ENCODE assay signal across 16 mouse cellular contexts in the genomic region with DNA sequence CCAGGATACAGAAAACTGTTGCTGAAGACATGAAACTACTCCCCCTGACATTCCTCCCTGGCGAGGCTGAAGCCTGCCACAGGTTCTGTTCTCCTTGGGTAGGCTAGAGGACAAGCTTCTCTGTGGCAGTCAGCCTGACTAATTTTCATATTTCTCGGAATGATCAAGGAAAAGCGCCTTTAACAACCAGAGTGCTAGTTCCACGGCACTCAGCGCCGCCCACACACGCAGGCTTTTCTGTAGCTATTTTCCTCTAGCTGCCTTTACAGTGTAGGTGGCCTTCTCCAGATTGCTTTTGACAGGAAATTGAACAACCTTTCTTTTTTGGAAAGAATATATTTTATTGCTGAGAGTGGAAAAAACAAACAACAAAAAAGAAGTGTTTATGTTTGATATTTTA.
DNase-seq lines count a peak whose midpoint lies in the region; ATAC-seq and TF ChIP-seq lines count a peak whose summit lies in the region.
"Had no signal": no experiment of that assay in that cellular context is flagged by ENCODE, and none has a peak within 500 bp of the region (broad histone marks: within the 10 kb centered on the region; RNA-seq: fewer than 3 reads in every experiment).

No protein-coding gene starts in this region.

- DNase-seq in heart, postnatal 14 days, result no peak
- no peak for DNase-seq in G1E (ENCODE audit: low spot score)
- DNase-seq in left cerebral cortex, postnatal 14 days (ENCODE audit: low spot score in 2 of 2), result peak; percentile 81
- no peak for DNase-seq in urinary bladder, postnatal 4 days (ENCODE audit: low spot score in 2 of 2)
- no peak for DNase-seq in yolk sac, embryonic 10.5 days (ENCODE audit: low spot score)
- DNase-seq in cerebellum, adult 11-12 months, result no peak
- DNase-seq: cerebellum, adult 9-10 months; heart, adult 11 months; thymus, postnatal 14 days had no signal

- H3K4me2 ChIP-seq in heart, embryonic 13.5 days, result no peak overlapping the region
- H3K4me2 ChIP-seq: hindbrain, embryonic 14.5 days; liver, embryonic 15.5 days; neural tube, embryonic 13.5 days had no signal

- no peaks in the 10 kb centered on the region for H3K27me3 ChIP-seq in heart, embryonic 13.5 days (replicated peaks)
- H3K27me3 ChIP-seq in G1E (ENCODE audit: insufficient read depth, low read length), result no peaks in the 10 kb centered on the region
- H3K27me3 ChIP-seq: liver, embryonic 15.5 days; neural tube, embryonic 13.5 days; Patski had no signal

- ATAC-seq in heart, embryonic 13.5 days (ENCODE audit: extremely low read depth, insufficient number of reproducible peaks, low FRiP score, low TSS enrichment), result no peak
- no peak for ATAC-seq in G1E (ENCODE audit: extremely low read depth, insufficient number of reproducible peaks, low FRiP score, poor library complexity, severe bottlenecking)
- ATAC-seq in inflammation-experienced regulatory T-cells, adult 6 months, result peak; percentile 57
- ATAC-seq: Patski had no signal

- peaks cover 83% of the 10 kb centered on the region for H3K4me1 ChIP-seq in heart, embryonic 13.5 days
- H3K4me1 ChIP-seq in G1E (ENCODE audit: insufficient read depth, low read depth, low read length), result peaks cover 88% of the 10 kb centered on the region

- H3K4me3 ChIP-seq in heart, embryonic 13.5 days, result no peak overlapping the region
- peak overlapping the region; percentile 43; the same call in 1 of the 2 replicates for H3K4me3 ChIP-seq in G1E (ENCODE audit: low read depth, low read length)
- H3K4me3 ChIP-seq: liver, embryonic 15.5 days; midbrain, embryonic 10.5 days; neural tube, embryonic 13.5 days had no signal

- H3K9me3 ChIP-seq in heart, embryonic 13.5 days, result no peaks in the 10 kb centered on the region
- no peaks in the 10 kb centered on the region for H3K9me3 ChIP-seq in G1E (replicated peaks)
- H3K9me3 ChIP-seq: liver, embryonic 15.5 days; midbrain, embryonic 10.5 days; neural tube, embryonic 13.5 days had no signal

- no peak for TF ChIP-seq CTCF in G1E (IDR thresholded peaks at IDR 0.05; ENCODE audit: low read depth, low read length)

- H3K27ac ChIP-seq in heart, embryonic 13.5 days (replicated peaks), result no peak overlapping the region
- H3K27ac ChIP-seq: hindbrain, embryonic 14.5 days; liver, embryonic 15.5 days; midbrain, embryonic 10.5 days; neural tube, embryonic 13.5 days had no signal

- intact Hi-C loops in heart, postnatal 14 days (cut with DNase I), result no loop called here
- intact Hi-C loops in left cerebral cortex, postnatal 14 days (cut with DNase I), result no loop called here

- peaks cover 9% of the 10 kb centered on the region for H3K36me3 ChIP-seq in heart, embryonic 13.5 days
- H3K36me3 ChIP-seq in G1E (replicated peaks), result peaks cover 76% of the 10 kb centered on the region
- H3K36me3 ChIP-seq: liver, embryonic 15.5 days; neural tube, embryonic 13.5 days had no signal

- 57% methylated on average over 7 of the region's 7 CpGs for WGBS in heart, embryonic 13.5 days

- H3K9ac ChIP-seq in heart, embryonic 13.5 days, result 0 out of 2 replicates have a peak overlapping the region, but pooled peaks have one; percentile 47
- H3K9ac ChIP-seq: hindbrain, embryonic 14.5 days; liver, embryonic 15.5 days; neural tube, embryonic 13.5 days had no signal

Comparison
In these comparisons a context has a peak if more than half of its experiments do, and no peak if none do; other contexts are left out.
1. DNase-seq: peak in left cerebral cortex, postnatal 14 days (2 of 2); none in heart, postnatal 14 days (0 of 2), G1E (single experiment), urinary bladder, postnatal 4 days (0 of 2), yolk sac, embryonic 10.5 days (single experiment) and cerebellum, adult 11-12 months (single experiment).